Mouse (Mus musculus): ENCODE data around the gene Acr. TPM values are rescaled to one million over a fixed set of nuclear protein-coding genes. Genes with fewer than 3 reads are reported as not detected.

Acr gene
- polyA plus RNA-seq, 1 experiment from 2014 or later, result 0.16 TPM

DNA sequence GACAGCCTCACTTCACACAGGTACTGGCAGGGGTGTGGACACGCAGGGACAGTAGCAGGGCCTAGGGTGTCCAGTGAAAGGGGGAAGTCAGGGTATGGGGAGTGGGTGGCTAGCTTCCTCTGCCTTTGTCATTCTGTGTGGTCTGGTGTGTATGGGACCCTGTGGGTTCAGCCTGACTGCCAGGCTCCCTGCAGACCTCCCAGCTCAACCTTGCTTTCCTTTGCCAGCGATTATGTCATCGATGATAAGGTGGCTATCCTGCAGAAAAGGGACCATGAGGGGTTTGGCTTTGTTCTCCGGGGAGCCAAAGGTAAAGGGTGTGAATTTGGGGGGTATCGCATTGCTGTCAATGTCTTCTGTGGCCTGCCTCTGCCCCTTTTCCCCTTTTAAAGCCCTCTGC is 36.7 kb upstream of the Acr start:
- Histone ChIP-seq H3K36me3 (ENCODE audit: insufficient read depth) (peaks cover 16% of the 10 kb centered on the region; the same call in 1 of the 2 replicates), H3K27ac (ENCODE audit: low read depth) (no peak overlapping the region), H3K4me3 (ENCODE audit: low read depth, low read length) (no peak overlapping the region), H3K4me2 (no peak overlapping the region), H3K9me3 (ENCODE audit: low read depth, low read length) (no peaks in the 10 kb centered on the region), H3K4me1 (ENCODE audit: insufficient read depth) (no peaks in the 10 kb centered on the region), H3K9ac (no peak overlapping the region), H3K27me3 (ENCODE audit: insufficient read depth, low read length) (no peaks in the 10 kb centered on the region)
- whole genome bisulfite sequencing, result 89% methylated on average over 5 of the region's 5 CpGs
- DNase-seq (no peak), ATAC-seq (ENCODE audit: insufficient read depth) (no peak)
- no peak for TF ChIP-seq CTCF (IDR thresholded peaks at IDR 0.05; ENCODE audit: low read depth)

- ATAC-seq (ENCODE audit: insufficient read depth) (no peak), DNase-seq (peak; percentile 64)
- no peak overlapping the region for H3K9ac ChIP-seq
- no peaks in the 10 kb centered on the region for H3K9me3 ChIP-seq (ENCODE audit: low read depth, low read length)
- no peak overlapping the region for H3K4me3 ChIP-seq (ENCODE audit: low read depth, low read length)
- H3K4me1 ChIP-seq (ENCODE audit: insufficient read depth), result no peaks in the 10 kb centered on the region
- 34% methylated on average over 29 of the region's 29 CpGs for WGBS
- no peak for TF ChIP-seq CTCF (IDR thresholded peaks at IDR 0.05; ENCODE audit: low read depth)
- peaks cover 16% of the 10 kb centered on the region; the same call in 1 of the 2 replicates for H3K36me3 ChIP-seq (ENCODE audit: insufficient read depth)
- no peak overlapping the region for H3K27ac ChIP-seq (ENCODE audit: low read depth)
- H3K27me3 ChIP-seq (ENCODE audit: insufficient read depth, low read length), result no peaks in the 10 kb centered on the region
- H3K4me2 ChIP-seq, result peak overlapping the region; percentile 26; the same call in 1 of the 2 replicates
These were observed 35.9 kb upstream of the Acr start for GRCm38 (mm10) chr15:89532026-89532923.

- no peak overlapping the region for H3K9ac ChIP-seq
- no peaks in the 10 kb centered on the region for H3K27me3 ChIP-seq (ENCODE audit: insufficient read depth, low read length)
- H3K4me3 ChIP-seq (ENCODE audit: low read depth, low read length), result no peak overlapping the region
- H3K4me1 ChIP-seq (ENCODE audit: insufficient read depth), result no peaks in the 10 kb centered on the region
- WGBS, result 74% methylated on average over 23 of the region's 23 CpGs
- H3K36me3 ChIP-seq (ENCODE audit: insufficient read depth), result peaks cover 16% of the 10 kb centered on the region; the same call in 1 of the 2 replicates
- no peak for TF ChIP-seq CTCF (IDR thresholded peaks at IDR 0.05; ENCODE audit: low read depth)
- no peak overlapping the region for H3K27ac ChIP-seq (ENCODE audit: low read depth)
- DNase-seq (no peak), ATAC-seq (ENCODE audit: insufficient read depth) (no peak)
- H3K4me2 ChIP-seq, result peak overlapping the region; percentile 26; the same call in 1 of the 2 replicates
- no peaks in the 10 kb centered on the region for H3K9me3 ChIP-seq (ENCODE audit: low read depth, low read length)
These were observed 34.9 kb upstream of the Acr start for GRCm38 (mm10) chr15:89532924-89533842.

GRCm38 (mm10) chr15:89533843-89534207 is 34.3 kb upstream of the Acr start:
- ATAC-seq (ENCODE audit: insufficient read depth), result no peak
- Histone ChIP-seq H3K27ac (ENCODE audit: low read depth) (no peak overlapping the region), H3K27me3 (ENCODE audit: insufficient read depth, low read length) (no peaks in the 10 kb centered on the region), H3K4me3 (ENCODE audit: low read depth, low read length) (no peak overlapping the region), H3K9me3 (ENCODE audit: low read depth, low read length) (no peaks in the 10 kb centered on the region), H3K4me1 (ENCODE audit: insufficient read depth) (no peaks in the 10 kb centered on the region), H3K36me3 (ENCODE audit: insufficient read depth) (peaks cover 16% of the 10 kb centered on the region; the same call in 1 of the 2 replicates), H3K4me2 (no peak overlapping the region), H3K9ac (no peak overlapping the region)
- 84% methylated on average over 10 of the region's 10 CpGs for WGBS
- TF ChIP-seq CTCF (IDR thresholded peaks at IDR 0.05; ENCODE audit: low read depth), result no peak
- no peak for DNase-seq

DNA sequence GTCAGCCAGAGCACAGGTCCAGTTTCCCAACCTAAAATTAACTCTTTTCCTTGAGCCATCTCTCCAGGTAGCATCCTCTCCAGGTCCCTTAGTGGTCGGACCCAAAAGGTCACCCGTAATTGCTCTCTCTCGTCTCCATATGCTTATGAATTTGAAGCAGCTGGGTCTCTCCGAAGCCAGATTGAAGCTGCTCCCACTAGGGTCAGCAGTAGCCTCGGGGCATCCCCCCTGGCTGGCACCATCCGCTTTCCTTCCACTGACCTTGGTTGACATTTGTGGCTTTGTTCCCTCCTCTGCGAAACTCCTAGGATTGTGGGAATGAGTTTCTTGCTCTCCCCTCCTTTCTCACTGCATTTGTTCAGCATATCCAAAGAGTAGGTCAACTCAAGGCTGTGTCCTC is 24.0 kb upstream of the Acr start:
- Histone ChIP-seq H3K27ac (ENCODE audit: low read depth) (no peak overlapping the region), H3K9me3 (ENCODE audit: low read depth, low read length) (no peaks in the 10 kb centered on the region), H3K36me3 (ENCODE audit: insufficient read depth) (peaks cover 28% of the 10 kb centered on the region; the same call in 1 of the 2 replicates), H3K4me3 (ENCODE audit: low read depth, low read length) (no peak overlapping the region), H3K27me3 (ENCODE audit: insufficient read depth, low read length) (no peaks in the 10 kb centered on the region), H3K4me2 (no peak overlapping the region), H3K4me1 (ENCODE audit: insufficient read depth) (no peaks in the 10 kb centered on the region), H3K9ac (no peak overlapping the region)
- 84% methylated on average over 7 of the region's 7 CpGs for WGBS
- TF ChIP-seq CTCF (IDR thresholded peaks at IDR 0.05; ENCODE audit: low read depth), result no peak
- ATAC-seq (ENCODE audit: insufficient read depth) (no peak), DNase-seq (no peak)

DNA sequence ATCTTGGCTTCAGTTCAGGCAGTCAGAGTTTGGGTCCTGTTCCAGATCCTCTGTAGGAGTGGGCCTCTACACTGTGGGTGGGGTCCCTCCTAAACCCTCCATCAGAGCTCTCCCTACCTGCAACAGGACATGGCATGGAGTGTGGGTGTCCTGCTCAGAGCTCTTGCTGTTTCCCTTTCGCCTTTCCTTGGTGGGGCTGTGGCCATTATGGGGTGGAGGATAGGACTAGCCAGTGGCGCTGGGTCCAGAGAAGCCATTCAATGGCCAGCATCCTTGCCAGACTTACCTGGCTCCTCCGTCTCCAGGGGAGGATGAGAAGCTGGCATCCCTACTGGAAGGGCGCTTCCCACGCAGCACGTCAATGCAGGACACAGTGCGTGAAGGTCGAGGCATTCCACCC is 20.8 kb upstream of the Acr start:
- no peak for TF ChIP-seq CTCF (IDR thresholded peaks at IDR 0.05; ENCODE audit: low read depth)
- DNase-seq (no peak), ATAC-seq (ENCODE audit: insufficient read depth) (peak; percentile 16; the same call in 1 of the 2 replicates)
- H3K36me3 ChIP-seq (ENCODE audit: insufficient read depth), result peaks cover 49% of the 10 kb centered on the region; the same call in 1 of the 2 replicates
- H3K4me1 ChIP-seq (ENCODE audit: insufficient read depth), result no peaks in the 10 kb centered on the region
- no peaks in the 10 kb centered on the region for H3K27me3 ChIP-seq (ENCODE audit: insufficient read depth, low read length)
- no peaks in the 10 kb centered on the region for H3K9me3 ChIP-seq (ENCODE audit: low read depth, low read length)
- WGBS, result 63% methylated on average over 8 of the region's 8 CpGs
- no peak overlapping the region for H3K27ac ChIP-seq (ENCODE audit: low read depth)
- peak overlapping the region; percentile 66 for H3K4me2 ChIP-seq
- H3K4me3 ChIP-seq (ENCODE audit: low read depth, low read length), result peak overlapping the region; percentile 32
- no peak overlapping the region for H3K9ac ChIP-seq

Data from lung, embryonic 14.5 days (tissue).